Mouse (Mus musculus) CH12.LX (cell line): ENCODE results near the gene Gm6592. TPM values are rescaled to one million over a fixed set of nuclear protein-coding genes. Genes with fewer than 3 reads are reported as not detected.
"Not testable (repeated sequence)": the region's sequence is repeated elsewhere in the genome, so short reads cannot be mapped to it uniquely, and the experiment has no call there.

ENCODE experiments used
- DNase-seq: peaks from one replicate; pipeline ENCODE4 v3.0.0-alpha.2; 2013; ENCODE audit errors: extremely low read depth
- H3K27ac ChIP-seq: 2 replicates; pipeline ENCODE4 v1.5.1; 2012; ENCODE audit warnings: low read depth, mild to moderate bottlenecking, control low read depth, moderate library complexity; ENCODE audit not compliant: insufficient read depth
- H3K27me3 ChIP-seq: replicated peaks from 2 replicates; pipeline ENCODE3; 2012; ENCODE audit warnings: inconsistent platforms
- H3K36me3 ChIP-seq, 2 experiments: replicated peaks in 1 of 2; 2 replicates each; pipeline versions ENCODE3 to v1.6.1; 2012; ENCODE audit warnings: inconsistent platforms in 1 of 2, low read length in 1 of 2, mild to moderate bottlenecking in 1 of 2, mixed read lengths in 1 of 2, moderate library complexity in 1 of 2; ENCODE audit not compliant: control insufficient read depth in 1 of 2, insufficient read depth in 1 of 2
- H3K4me1 ChIP-seq, 2 experiments: 2 replicates each; pipeline ENCODE4 v1.6.1; 2012; ENCODE audit warnings: inconsistent platforms in 1 of 2, moderate library complexity in 1 of 2; ENCODE audit not compliant: insufficient read depth in 2 of 2, control insufficient read depth in 1 of 2
- H3K4me2 ChIP-seq: 2 replicates; pipeline ENCODE4 v1.6.1; 2012; ENCODE audit warnings: low read depth, mild to moderate bottlenecking, control low read depth; ENCODE audit not compliant: poor library complexity, insufficient read depth, severe bottlenecking
- H3K4me3 ChIP-seq, 3 experiments: fragments of 150-350 bp in 1 of 3; sonication (generic) in 1 of 3; replicated peaks in 1 of 3; 2 replicates each; pipeline versions ENCODE3 to v1.5.1; 2011 to 2012; ENCODE audit warnings: low read depth in 2 of 3, low read length in 2 of 3, mild to moderate bottlenecking in 2 of 3, moderate library complexity in 2 of 3, control low read depth in 1 of 3, improper control_type of control experiment in 1 of 3, inconsistent platforms in 1 of 3, mixed read lengths in 1 of 3; ENCODE audit not compliant: poor library complexity in 1 of 3
- H3K79me2 ChIP-seq: replicated peaks from 2 replicates; pipeline ENCODE4 v1.6.1; 2012; ENCODE audit warnings: mild to moderate bottlenecking, moderate library complexity; ENCODE audit not compliant: control insufficient read depth, poor library complexity, insufficient read depth, severe bottlenecking; ENCODE audit errors: extremely low read depth
- H3K9ac ChIP-seq: 2 replicates; pipeline ENCODE4 v1.6.1; 2012; ENCODE audit warnings: low read depth, mild to moderate bottlenecking, control low read depth, moderate library complexity; ENCODE audit not compliant: insufficient read depth
- H3K9me3 ChIP-seq: replicated peaks from 2 replicates; pipeline ENCODE3; 2012; ENCODE audit warnings: low read length, inconsistent platforms, mixed read lengths
- BHLHE40 ChIP-seq: IDR thresholded peaks from 2 replicates; pipeline ENCODE4 v1.6.1; 2011; ENCODE audit warnings: mild to moderate bottlenecking, low read depth, low read length, improper control_type of control experiment
- CHD1 ChIP-seq: IDR thresholded peaks from 2 replicates; pipeline ENCODE4 v1.6.1; 2012; ENCODE audit warnings: low read depth, low read length, improper control_type of control experiment, inconsistent platforms
- CTCF ChIP-seq, 2 experiments: IDR thresholded peaks in 1 of 2; conservative IDR thresholded peaks in 1 of 2; 2 replicates each; pipeline ENCODE4 v1.5.1; 2011 to 2012; ENCODE audit warnings: low read depth in 2 of 2, low read length in 2 of 2, improper control_type of control experiment in 1 of 2, inconsistent platforms in 1 of 2, mild to moderate bottlenecking in 1 of 2, moderate library complexity in 1 of 2
- ELF1 ChIP-seq: IDR thresholded peaks from 2 replicates; pipeline ENCODE4 v1.6.1; 2014; ENCODE audit warnings: low read depth, mild to moderate bottlenecking, inconsistent platforms, low read length, improper control_type of control experiment
- EP300 ChIP-seq: IDR thresholded peaks from 2 replicates; pipeline ENCODE4 v1.6.1; 2011; ENCODE audit warnings: low read length, improper control_type of control experiment
- IRF4 ChIP-seq: IDR thresholded peaks from 2 replicates; pipeline ENCODE4 v1.6.1; 2014; ENCODE audit warnings: low read depth, mild to moderate bottlenecking, inconsistent platforms, low read length, improper control_type of control experiment
- JUND ChIP-seq: conservative IDR thresholded peaks from 2 replicates; pipeline ENCODE4 v1.6.1; 2011; ENCODE audit warnings: low read depth, low read length, improper control_type of control experiment
- MAFK ChIP-seq: IDR thresholded peaks from 2 replicates; pipeline ENCODE4 v1.6.1; 2011; ENCODE audit warnings: low read length, improper control_type of control experiment; ENCODE audit not compliant: insufficient replicate concordance
- MAX ChIP-seq: IDR thresholded peaks from 2 replicates; pipeline ENCODE4 v1.6.1; 2011; ENCODE audit warnings: low read length, improper control_type of control experiment
- MEF2A ChIP-seq: IDR thresholded peaks from 2 replicates; pipeline ENCODE4 v1.6.1; 2014; ENCODE audit warnings: low read depth, mild to moderate bottlenecking, inconsistent platforms, low read length, improper control_type of control experiment, borderline replicate concordance
- POLR2A ChIP-seq: IDR thresholded peaks from 2 replicates; pipeline ENCODE4 v1.6.1; 2011; ENCODE audit warnings: low read depth, mild to moderate bottlenecking, improper control_type of control experiment, low read length
- RAD21 ChIP-seq: IDR thresholded peaks from 2 replicates; pipeline ENCODE4 v1.6.1; 2011; ENCODE audit warnings: low read depth, mild to moderate bottlenecking, low read length, improper control_type of control experiment, moderate library complexity
- SIN3A ChIP-seq: IDR thresholded peaks from 2 replicates; pipeline ENCODE4 v1.6.1; 2012; ENCODE audit warnings: low read length, improper control_type of control experiment, inconsistent platforms
- SMC3 ChIP-seq: IDR thresholded peaks from 2 replicates; pipeline ENCODE4 v1.6.1; 2011; ENCODE audit warnings: low read depth, low read length, improper control_type of control experiment
- UBTF ChIP-seq: IDR thresholded peaks from 2 replicates; pipeline ENCODE4 v1.6.1; 2012; ENCODE audit warnings: low read depth, mild to moderate bottlenecking, inconsistent platforms, low read length, improper control_type of control experiment, moderate library complexity
- USF1 ChIP-seq: IDR thresholded peaks from 2 replicates; pipeline ENCODE4 v1.6.1; 2014; ENCODE audit warnings: low read depth, mild to moderate bottlenecking, inconsistent platforms, low read length, improper control_type of control experiment
- dilution Hi-C: fragments of 300-500 bp; cut with MboI; formaldehyde crosslinking; loops from 2 replicates; pipeline ENCODE4 v1.14.3; 2020; ENCODE audit warnings: low sequenced_read_pairs; ENCODE audit not compliant: extremely low pct_unique_long_range_greater_than_20kb, extremely low pct_ligation_motif_present
- in situ Hi-C: fragments of 300-500 bp; cut with MboI; formaldehyde crosslinking; loops from 3 replicates; pipeline ENCODE4 v1.14.3; 2019; ENCODE audit warnings: low sequenced_read_pairs, low pct_ligation_motif_present, low pct_unique_long_range_greater_than_20kb, mixed read lengths
- polyA plus RNA-seq: library from polyadenylated mRNA; unstranded; fragments of >175 nt; gene quantifications from 2 replicates; pipeline ENCODE4 v1.2.1, GENCODE M21; 2012; ENCODE audit warnings: low read depth; ENCODE audit not compliant: insufficient read length
- total RNA-seq, 2 experiments: library from RNA; depleted of rRNA; stranded (reverse); fragments of 300-350 nt in 1 of 2; fragments of >200 nt in 1 of 2; gene quantifications; 2 replicates each; pipeline ENCODE4 v1.2.3; 2012 to 2014

Gene Gm6592
- total and polyA plus RNA-seq, 3 experiments: not detected

DNA sequence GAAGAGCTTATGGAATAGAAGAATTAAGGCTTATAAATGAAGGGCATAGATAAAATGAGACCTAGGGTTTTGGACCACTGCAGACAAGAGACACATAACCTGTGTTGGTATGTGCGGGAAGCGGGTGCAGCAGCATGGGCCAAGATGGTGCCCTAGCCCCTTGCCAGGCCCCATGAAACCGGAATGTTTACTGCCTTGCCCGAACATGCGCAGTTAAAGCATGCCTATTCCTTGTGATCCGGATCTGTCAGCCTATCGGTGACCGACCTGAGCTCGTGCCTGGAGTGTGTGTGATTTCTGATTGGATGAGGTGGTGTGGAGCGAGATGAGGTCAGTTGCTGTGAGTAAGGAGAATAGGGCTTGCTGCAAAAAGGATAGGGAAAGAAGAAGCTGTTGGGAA is 8.7 kb downstream of the Gm6592 start:
- in situ Hi-C loops (no loop called here), dilution Hi-C loops (no loop called here)
- no peak for DNase-seq
- H3K9ac ChIP-seq: no peak overlapping the region
- no peaks in the 10 kb centered on the region for H3K9me3 ChIP-seq
- no peaks in the 10 kb centered on the region for H3K36me3 ChIP-seq
- no peak overlapping the region for H3K4me2 ChIP-seq
- H3K27me3 ChIP-seq: no peaks in the 10 kb centered on the region
- H3K27ac ChIP-seq: no peak overlapping the region
- no peaks in the 10 kb centered on the region for H3K79me2 ChIP-seq
- H3K4me1 ChIP-seq: no peaks in the 10 kb centered on the region
- H3K4me3 ChIP-seq: no peak overlapping the region
- TF ChIP-seq ELF1 (no peak), JUND (no peak), EP300 (no peak), POLR2A (no peak), MAFK (no peak), UBTF (no peak), SMC3 (no peak), CHD1 (no peak), MAX (no peak), SIN3A (no peak), IRF4 (no peak), USF1 (no peak), MEF2A (no peak), BHLHE40 (no peak)

DNA sequence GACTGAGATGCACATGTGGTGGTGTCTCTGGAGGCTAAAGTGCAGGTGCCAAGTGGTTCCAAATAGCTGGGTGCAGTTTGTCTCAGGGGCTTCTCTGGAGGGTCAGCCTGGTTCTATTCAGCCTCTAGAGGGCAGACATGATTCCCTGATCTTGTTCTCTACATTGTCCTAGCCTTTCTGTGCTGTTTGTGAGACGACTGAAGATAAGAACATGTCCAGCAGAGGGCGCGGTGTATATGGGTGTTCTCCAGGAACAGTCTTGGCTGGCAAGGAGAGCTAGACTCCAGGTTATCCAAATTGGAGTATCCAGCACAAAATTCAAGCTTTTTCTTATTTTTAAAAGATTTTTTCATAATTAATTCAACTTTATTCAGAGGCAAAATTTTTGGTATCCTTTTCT is 20.5 kb downstream of the Gm6592 start:
- peak; percentile 81 for DNase-seq
- H3K79me2 ChIP-seq, H3K4me2 ChIP-seq, H3K4me1 ChIP-seq, H3K27ac ChIP-seq, H3K27me3 ChIP-seq, H3K9me3 ChIP-seq, H3K4me3 ChIP-seq, dilution Hi-C loops, H3K9ac ChIP-seq, H3K36me3 ChIP-seq, in situ Hi-C loops: not testable (repeated sequence)
- peak; percentile 36 to 88; a peak in 3 of 4 replicates for TF ChIP-seq CTCF (conservative IDR thresholded peaks at IDR 0.05 in 1 of 2, IDR thresholded peaks at IDR 0.05 in 1 of 2; ENCODE audit: low read depth in 2 of 2, low read length in 2 of 2)
- peak; percentile 65 for TF ChIP-seq SMC3
- peak; percentile 52 for TF ChIP-seq RAD21

DNA sequence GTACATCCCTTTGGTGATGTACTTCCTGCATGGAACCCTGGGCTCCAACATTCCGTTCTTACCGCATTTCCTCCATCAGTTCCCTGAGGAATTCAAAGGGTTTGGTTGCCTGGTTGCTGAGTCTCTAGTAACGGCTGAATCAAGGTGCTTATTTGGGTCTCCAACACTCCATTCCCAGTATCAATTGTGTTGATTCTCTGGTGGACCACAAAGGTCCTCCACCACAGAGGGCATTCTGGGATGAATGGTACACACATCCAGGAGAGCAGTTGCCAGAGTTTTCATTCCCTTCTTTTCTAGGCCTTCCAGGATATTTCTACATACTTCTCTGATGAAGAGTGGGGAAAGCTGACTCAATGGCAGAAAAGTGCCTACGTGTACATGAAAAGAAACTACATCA is 30.2 kb downstream of the Gm6592 start, which contains the start of gene Gm5751:
Gm5751 (plus strand) TSS at position 301 of the 400 bp plus-strand sequence.
- H3K9me3 ChIP-seq, DNase-seq, H3K4me2 ChIP-seq, H3K9ac ChIP-seq, H3K36me3 ChIP-seq, H3K27ac ChIP-seq, H3K79me2 ChIP-seq, H3K4me3 ChIP-seq, H3K27me3 ChIP-seq, in situ Hi-C loops, dilution Hi-C loops, H3K4me1 ChIP-seq: not testable (repeated sequence)
